Mouse (Mus musculus) neutrophil, adult 65 days (primary cell): Measurements from ENCODE around the gene Suds3. TPM values are rescaled to one million over a fixed set of nuclear protein-coding genes. Genes with fewer than 3 reads are reported as not detected.

Source experiments
- total RNA-seq: library from RNA; stranded (reverse); gene quantifications from 2 replicates; pipeline ENCODE4 v1.2.4, GENCODE M21; 2023

Suds3 gene
- total RNA-seq = 68.1 and 71.2 TPM in 2 replicates

GRCm38 (mm10) chr5:117115836-117116366 is at the start of gene Suds3:
Gene Suds3, minus strand, starts transcription at chr5:117116113.

GRCm38 (mm10) chr5:117119777-117120488 is 4.0 kb upstream of the Suds3 start, which contains the start of gene Taok3:
Gene Taok3, plus strand, starts transcription at chr5:117120129.

Other genes with a start within 250 kb of the Suds3 start
- gene Taok3, start 4.0 kb upstream of the Suds3 start, total RNA-seq = 63.4 and 73.1 TPM in 2 replicates
- 33.3 and 36.5 TPM in 2 replicates for gene Pebp1, start 171.5 kb upstream of the Suds3 start, total RNA-seq
- 5.2 and 7.8 TPM in 2 replicates for gene Vsig10, start 203.0 kb upstream of the Suds3 start, total RNA-seq
- gene Wsb2, start 241.2 kb upstream of the Suds3 start, total RNA-seq = 54.5 and 70.9 TPM in 2 replicates